Mouse (Mus musculus) retina, postnatal 7 days (tissue): Measurements from ENCODE around the gene Gzmd.

Experiments
- DNase-seq: peaks from one replicate; pipeline ENCODE4 v3.0.0-alpha.2; 2012; ENCODE audit warnings: low read depth, low spot score

Gzmd gene

DNA sequence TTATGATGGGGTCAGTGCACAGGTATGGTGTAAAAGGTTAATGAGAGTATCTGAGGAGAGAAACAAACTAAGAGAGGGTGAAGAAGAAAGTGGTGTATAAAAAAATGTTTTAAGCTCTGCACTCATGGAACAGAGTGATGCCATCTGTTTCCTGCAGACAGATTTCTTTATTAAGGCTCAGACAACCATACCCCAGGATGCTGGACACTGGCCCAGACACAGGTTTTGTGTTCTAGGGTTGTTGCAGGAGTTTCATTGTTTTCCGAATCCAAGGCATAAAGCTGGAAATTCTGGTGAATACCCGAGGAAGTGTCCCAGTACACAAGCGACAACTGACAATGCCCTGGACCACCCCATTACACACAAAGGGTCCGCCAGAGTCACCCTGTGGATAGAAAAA is 50.4 kb downstream of the Gzmd start:
- DNase-seq = no peak
